Mouse (Mus musculus): ENCODE measurements around the gene Spp2. TPM values are rescaled to one million over a fixed set of nuclear protein-coding genes. Genes with fewer than 3 reads are reported as not detected.

Gene Spp2
- polyA plus RNA-seq, 1 experiment from 2014 or later: not detected

- no peak for DNase-seq (ENCODE audit: low spot score, missing footprints)
- Histone ChIP-seq H3K27ac (ENCODE audit: low read depth, low read length) (no peak overlapping the region), H3K4me1 (ENCODE audit: control insufficient read depth, insufficient read depth, low read length) (no peaks in the 10 kb centered on the region), H3K4me2 (no peak overlapping the region), H3K36me3 (ENCODE audit: control insufficient read depth, insufficient read depth, low read length) (no peaks in the 10 kb centered on the region), H3K9me3 (ENCODE audit: control insufficient read depth, low read length) (no peaks in the 10 kb centered on the region), H3K27me3 (ENCODE audit: control insufficient read depth, insufficient read depth, low read length) (no peaks in the 10 kb centered on the region), H3K9ac (ENCODE audit: low read length) (no peak overlapping the region), H3K4me3 (ENCODE audit: low read depth, low read length) (no peak overlapping the region)
- no peak for ATAC-seq (ENCODE audit: low FRiP score)
- 76% methylated on average over 5 of the region's 5 CpGs for WGBS
Observed at GRCm38 (mm10) chr1:88459655-88460054, 52.9 kb downstream of the Spp2 start.

DNA sequence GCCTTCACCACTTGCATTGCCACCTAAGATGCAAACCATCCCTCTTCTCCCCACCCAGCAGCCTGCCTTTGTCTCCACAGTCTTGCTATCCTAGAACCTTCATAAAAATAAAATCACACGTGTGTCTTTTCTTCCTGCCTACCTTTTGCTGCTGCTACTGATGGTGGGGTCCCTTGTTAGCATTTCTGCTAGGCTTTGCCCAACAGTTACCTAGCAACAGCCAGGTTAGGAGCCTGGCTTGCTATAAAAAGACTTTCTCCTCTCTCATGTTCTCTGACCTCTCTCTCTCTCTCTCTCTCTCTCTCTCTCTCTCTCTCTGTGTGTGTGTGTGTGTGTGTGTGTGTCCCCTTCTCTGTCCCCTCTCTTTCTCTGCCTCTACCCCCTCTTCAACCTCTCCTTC is 54.3 kb downstream of the Spp2 start:
- Histone ChIP-seq H3K9me3 (ENCODE audit: control insufficient read depth, low read length) (no peaks in the 10 kb centered on the region), H3K9ac (ENCODE audit: low read length) (no peak overlapping the region), H3K27ac (ENCODE audit: low read depth, low read length) (no peak overlapping the region), H3K4me3 (ENCODE audit: low read depth, low read length) (no peak overlapping the region), H3K4me1 (ENCODE audit: control insufficient read depth, insufficient read depth, low read length) (no peaks in the 10 kb centered on the region), H3K36me3 (ENCODE audit: control insufficient read depth, insufficient read depth, low read length) (no peaks in the 10 kb centered on the region), H3K4me2 (no peak overlapping the region), H3K27me3 (ENCODE audit: control insufficient read depth, insufficient read depth, low read length) (no peaks in the 10 kb centered on the region)
- ATAC-seq (ENCODE audit: low FRiP score): no peak
- WGBS: 41% methylated on average over 1 of the region's 1 CpGs
- no peak for DNase-seq (ENCODE audit: low spot score, missing footprints)

GRCm38 (mm10) chr1:88462484-88462883 is 55.7 kb downstream of the Spp2 start:
- no peak overlapping the region for H3K9ac ChIP-seq (ENCODE audit: low read length)
- H3K4me1 ChIP-seq (ENCODE audit: control insufficient read depth, insufficient read depth, low read length): no peaks in the 10 kb centered on the region
- no peaks in the 10 kb centered on the region for H3K36me3 ChIP-seq (ENCODE audit: control insufficient read depth, insufficient read depth, low read length)
- no peak overlapping the region for H3K27ac ChIP-seq (ENCODE audit: low read depth, low read length)
- H3K4me2 ChIP-seq: no peak overlapping the region
- H3K9me3 ChIP-seq (ENCODE audit: control insufficient read depth, low read length): no peaks in the 10 kb centered on the region
- ATAC-seq (ENCODE audit: low FRiP score) (no peak), DNase-seq (ENCODE audit: low spot score, missing footprints) (no peak)
- WGBS: 39% methylated on average over 6 of the region's 6 CpGs
- H3K4me3 ChIP-seq (ENCODE audit: low read depth, low read length): no peak overlapping the region
- H3K27me3 ChIP-seq (ENCODE audit: control insufficient read depth, insufficient read depth, low read length): no peaks in the 10 kb centered on the region

DNA sequence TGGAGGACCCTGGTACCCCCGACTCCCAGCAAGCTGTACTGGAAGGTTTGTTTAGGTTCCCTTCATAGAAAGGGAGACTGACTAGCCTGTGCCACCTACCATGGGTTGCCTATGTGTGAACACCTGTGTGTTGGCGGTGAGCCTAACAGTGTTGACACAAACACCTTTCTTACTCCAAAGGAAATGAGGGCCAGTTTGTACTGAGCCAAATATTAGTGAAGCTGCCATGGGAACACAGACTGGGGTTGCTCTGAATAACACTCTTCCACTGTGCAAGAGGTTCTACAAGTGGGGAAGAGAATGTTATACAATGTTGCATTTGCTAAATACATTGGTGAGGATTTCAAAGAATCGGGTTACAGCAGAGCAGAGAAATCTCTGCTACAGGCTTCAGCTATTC is 56.5 kb downstream of the Spp2 start:
- no peaks in the 10 kb centered on the region for H3K27me3 ChIP-seq (ENCODE audit: control insufficient read depth, insufficient read depth, low read length)
- no peak overlapping the region for H3K4me3 ChIP-seq (ENCODE audit: low read depth, low read length)
- WGBS: 90% methylated on average over 3 of the region's 3 CpGs
- no peak overlapping the region for H3K27ac ChIP-seq (ENCODE audit: low read depth, low read length)
- DNase-seq (ENCODE audit: low spot score, missing footprints) (no peak), ATAC-seq (ENCODE audit: low FRiP score) (no peak)
- no peaks in the 10 kb centered on the region for H3K4me1 ChIP-seq (ENCODE audit: control insufficient read depth, insufficient read depth, low read length)
- no peak overlapping the region for H3K9ac ChIP-seq (ENCODE audit: low read length)
- no peak overlapping the region for H3K4me2 ChIP-seq
- H3K36me3 ChIP-seq (ENCODE audit: control insufficient read depth, insufficient read depth, low read length): no peaks in the 10 kb centered on the region
- H3K9me3 ChIP-seq (ENCODE audit: control insufficient read depth, low read length): no peaks in the 10 kb centered on the region

- H3K27ac ChIP-seq (ENCODE audit: low read depth, low read length): no peak overlapping the region
- no peak overlapping the region for H3K9ac ChIP-seq (ENCODE audit: low read length)
- no peaks in the 10 kb centered on the region for H3K36me3 ChIP-seq (ENCODE audit: control insufficient read depth, insufficient read depth, low read length)
- no peak for DNase-seq (ENCODE audit: low spot score, missing footprints)
- 83% methylated on average over 6 of the region's 6 CpGs for WGBS
- no peak for ATAC-seq (ENCODE audit: low FRiP score)
- H3K4me3 ChIP-seq (ENCODE audit: low read depth, low read length): no peak overlapping the region
- no peaks in the 10 kb centered on the region for H3K9me3 ChIP-seq (ENCODE audit: control insufficient read depth, low read length)
- no peak overlapping the region for H3K4me2 ChIP-seq
- no peaks in the 10 kb centered on the region for H3K4me1 ChIP-seq (ENCODE audit: control insufficient read depth, insufficient read depth, low read length)
- H3K27me3 ChIP-seq (ENCODE audit: control insufficient read depth, insufficient read depth, low read length): no peaks in the 10 kb centered on the region
Observed at GRCm38 (mm10) chr1:88464109-88464905, 57.5 kb downstream of the Spp2 start.

- DNase-seq (ENCODE audit: low spot score, missing footprints) (no peak), ATAC-seq (ENCODE audit: low FRiP score) (0 out of 2 replicates have a peak, but pooled peaks have one; percentile 16)
- no peaks in the 10 kb centered on the region for H3K9me3 ChIP-seq (ENCODE audit: control insufficient read depth, low read length)
- H3K27ac ChIP-seq (ENCODE audit: low read depth, low read length): no peak overlapping the region
- no peak overlapping the region for H3K4me3 ChIP-seq (ENCODE audit: low read depth, low read length)
- no peak overlapping the region for H3K4me2 ChIP-seq
- H3K36me3 ChIP-seq (ENCODE audit: control insufficient read depth, insufficient read depth, low read length): no peaks in the 10 kb centered on the region
- no peak overlapping the region for H3K9ac ChIP-seq (ENCODE audit: low read length)
- WGBS: 76% methylated on average over 4 of the region's 4 CpGs
- no peaks in the 10 kb centered on the region for H3K27me3 ChIP-seq (ENCODE audit: control insufficient read depth, insufficient read depth, low read length)
- no peaks in the 10 kb centered on the region for H3K4me1 ChIP-seq (ENCODE audit: control insufficient read depth, insufficient read depth, low read length)
Observed at GRCm38 (mm10) chr1:88465722-88466121, 59.0 kb downstream of the Spp2 start.

DNA sequence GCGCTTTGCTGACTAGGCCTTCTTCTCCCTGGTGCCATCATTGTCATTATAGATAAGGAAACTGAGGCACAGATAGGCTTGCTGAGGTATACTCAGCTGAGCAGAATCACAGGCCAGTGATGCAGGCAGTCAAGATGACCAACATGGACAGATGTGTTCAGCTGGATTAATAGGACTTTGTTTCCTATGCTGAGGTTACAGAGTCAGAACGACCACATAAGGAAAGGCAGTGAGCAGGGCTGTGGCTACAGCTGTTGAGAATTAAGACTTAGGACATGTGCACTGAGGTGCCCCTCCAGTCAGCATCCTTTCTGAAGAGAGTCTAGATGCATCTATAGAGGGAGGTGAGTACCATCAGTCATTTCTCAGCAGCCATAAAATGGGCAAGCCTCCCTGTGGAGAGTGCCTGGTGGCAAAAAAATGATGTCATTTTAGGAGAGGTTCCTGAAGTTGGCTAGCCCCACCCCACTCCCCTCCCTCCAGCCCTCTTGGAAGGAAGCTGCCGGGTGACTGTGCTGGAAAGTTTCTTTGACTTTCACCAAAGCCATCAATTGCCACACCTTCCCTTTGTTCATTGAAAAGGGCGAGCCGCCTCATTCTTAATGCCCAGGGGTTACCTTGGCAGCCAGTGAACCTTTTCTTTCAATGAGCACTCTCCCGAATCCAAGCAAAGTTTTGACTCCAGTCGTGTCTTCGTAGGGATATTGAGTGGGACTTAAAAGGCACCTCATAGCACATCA is 59.7 kb downstream of the Spp2 start:
- no peaks in the 10 kb centered on the region for H3K9me3 ChIP-seq (ENCODE audit: control insufficient read depth, low read length)
- DNase-seq (ENCODE audit: low spot score, missing footprints) (no peak), ATAC-seq (ENCODE audit: low FRiP score) (no peak)
- H3K36me3 ChIP-seq (ENCODE audit: control insufficient read depth, insufficient read depth, low read length): no peaks in the 10 kb centered on the region
- no peak overlapping the region for H3K27ac ChIP-seq (ENCODE audit: low read depth, low read length)
- no peak overlapping the region for H3K4me2 ChIP-seq
- H3K4me3 ChIP-seq (ENCODE audit: low read depth, low read length): no peak overlapping the region
- H3K9ac ChIP-seq (ENCODE audit: low read length): no peak overlapping the region
- no peaks in the 10 kb centered on the region for H3K27me3 ChIP-seq (ENCODE audit: control insufficient read depth, insufficient read depth, low read length)
- H3K4me1 ChIP-seq (ENCODE audit: control insufficient read depth, insufficient read depth, low read length): no peaks in the 10 kb centered on the region
- WGBS: 70% methylated on average over 8 of the region's 8 CpGs

GRCm38 (mm10) chr1:88467866-88468265 is 61.1 kb downstream of the Spp2 start:
- Histone ChIP-seq H3K36me3 (ENCODE audit: control insufficient read depth, insufficient read depth, low read length) (no peaks in the 10 kb centered on the region), H3K9ac (ENCODE audit: low read length) (no peak overlapping the region), H3K4me1 (ENCODE audit: control insufficient read depth, insufficient read depth, low read length) (peaks cover 6% of the 10 kb centered on the region), H3K4me2 (no peak overlapping the region), H3K27me3 (ENCODE audit: control insufficient read depth, insufficient read depth, low read length) (no peaks in the 10 kb centered on the region), H3K27ac (ENCODE audit: low read depth, low read length) (no peak overlapping the region), H3K9me3 (ENCODE audit: control insufficient read depth, low read length) (no peaks in the 10 kb centered on the region), H3K4me3 (ENCODE audit: low read depth, low read length) (no peak overlapping the region)
- ATAC-seq (ENCODE audit: low FRiP score) (no peak), DNase-seq (ENCODE audit: low spot score, missing footprints) (no peak)
- 81% methylated on average over 5 of the region's 5 CpGs for WGBS

DNA sequence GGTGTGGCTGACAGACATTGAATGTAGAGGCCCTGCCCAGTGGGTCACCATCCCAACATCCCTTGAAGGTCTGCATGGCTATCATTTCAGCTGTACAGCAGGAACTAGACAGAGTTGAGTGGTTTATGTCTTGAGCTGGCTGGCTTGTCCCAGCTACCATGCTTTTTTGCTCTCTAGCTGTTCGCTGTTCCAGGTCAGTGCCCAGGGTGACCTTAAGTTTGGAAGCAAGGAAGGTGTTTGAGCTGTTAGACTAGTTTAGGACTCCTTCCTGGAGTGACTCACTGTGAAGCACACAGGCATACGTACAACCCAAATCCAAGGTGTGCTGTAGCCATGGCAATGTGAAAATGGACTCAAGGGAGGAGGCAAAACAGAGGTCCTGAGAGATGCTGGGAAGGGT is 61.6 kb downstream of the Spp2 start:
- DNase-seq (ENCODE audit: low spot score, missing footprints) (no peak), ATAC-seq (ENCODE audit: low FRiP score) (no peak)
- no peak overlapping the region for H3K4me3 ChIP-seq (ENCODE audit: low read depth, low read length)
- H3K4me1 ChIP-seq (ENCODE audit: control insufficient read depth, insufficient read depth, low read length): peaks cover 6% of the 10 kb centered on the region
- no peak overlapping the region for H3K27ac ChIP-seq (ENCODE audit: low read depth, low read length)
- no peaks in the 10 kb centered on the region for H3K36me3 ChIP-seq (ENCODE audit: control insufficient read depth, insufficient read depth, low read length)
- H3K9ac ChIP-seq (ENCODE audit: low read length): no peak overlapping the region
- no peaks in the 10 kb centered on the region for H3K9me3 ChIP-seq (ENCODE audit: control insufficient read depth, low read length)
- no peaks in the 10 kb centered on the region for H3K27me3 ChIP-seq (ENCODE audit: control insufficient read depth, insufficient read depth, low read length)
- H3K4me2 ChIP-seq: no peak overlapping the region
- 96% methylated on average over 2 of the region's 2 CpGs for whole genome bisulfite sequencing

All from midbrain, embryonic 11.5 days (tissue).